Mouse (Mus musculus) hindbrain, embryonic 14.5 days (tissue): ENCODE measurements around the gene Car1. TPM values are rescaled to one million over a fixed set of nuclear protein-coding genes. Genes with fewer than 3 reads are reported as not detected.
"Not testable (repeated sequence)": the region's sequence is repeated elsewhere in the genome, so short reads cannot be mapped to it uniquely, and the experiment has no call there.

Experiments used
- ATAC-seq: fragments of 200-750 bp; cut with Nextera tagmentation; 2 replicates; pipeline ENCODE4 v1.8.0; 2017; ENCODE audit warnings: moderate number of reproducible peaks, mild to moderate bottlenecking, moderate TSS enrichment, moderate library complexity; ENCODE audit not compliant: low FRiP score
- DNase-seq: peaks from one replicate; pipeline ENCODE4 v3.0.0-alpha.2; 2015; ENCODE audit warnings: low spot score
- H3K27ac ChIP-seq: fragments of 300-500 bp; sonication (generic); 2 replicates; pipeline ENCODE4 v1.5.1; 2014; ENCODE audit warnings: mild to moderate bottlenecking, moderate library complexity
- H3K27me3 ChIP-seq: fragments of 300-500 bp; sonication (generic); 2 replicates; pipeline ENCODE4 v1.6.1; 2014; ENCODE audit warnings: mild to moderate bottlenecking, low read length, mixed read lengths; ENCODE audit not compliant: control insufficient read depth, insufficient read depth
- H3K36me3 ChIP-seq: fragments of 300-500 bp; sonication (generic); replicated peaks from 2 replicates; pipeline ENCODE4 v1.6.1; 2014; ENCODE audit not compliant: control insufficient read depth, insufficient read depth
- H3K4me1 ChIP-seq: fragments of 300-500 bp; sonication (generic); replicated peaks from 2 replicates; pipeline ENCODE4 v1.6.1; 2014; ENCODE audit warnings: antibody characterized with exemption, low read length, mixed read lengths; ENCODE audit not compliant: control insufficient read depth, insufficient read depth
- H3K4me2 ChIP-seq: fragments of 300-500 bp; sonication (generic); replicated peaks from 2 replicates; pipeline ENCODE4 v1.6.1; 2014; ENCODE audit warnings: mild to moderate bottlenecking, moderate library complexity
- H3K4me3 ChIP-seq: fragments of 300-500 bp; sonication (generic); replicated peaks from 2 replicates; pipeline ENCODE4 v1.5.1; 2014; ENCODE audit warnings: mild to moderate bottlenecking, low read length
- H3K9ac ChIP-seq: fragments of 300-500 bp; sonication (generic); 2 replicates; pipeline ENCODE4 v1.6.1; 2014
- H3K9me3 ChIP-seq: fragments of 300-500 bp; sonication (generic); 2 replicates; pipeline ENCODE4 v1.6.1; 2016; ENCODE audit warnings: low read length; ENCODE audit not compliant: control insufficient read depth
- WGBS: fragments of 180-500 bp; shearing (Covaris S2); extraction: QIAGEN DNeasy Blood & Tissue Kit; methylation state at CpG from one replicate; pipeline ENCODE4 v1.1.7; 2014; 5-methylcytosine and 5-hydroxymethylcytosine counted together
- polyA plus RNA-seq: library from polyadenylated mRNA; unstranded; fragments of >200 nt; fragmentation: Nextera tagmentation; extraction: Ambion mirVana; gene quantifications from 2 replicates; pipeline ENCODE4 v1.2.1, GENCODE M21; 2014

The Car1 gene
- polyA plus RNA-seq, 1 experiment from 2014 or later = not detected

DNA sequence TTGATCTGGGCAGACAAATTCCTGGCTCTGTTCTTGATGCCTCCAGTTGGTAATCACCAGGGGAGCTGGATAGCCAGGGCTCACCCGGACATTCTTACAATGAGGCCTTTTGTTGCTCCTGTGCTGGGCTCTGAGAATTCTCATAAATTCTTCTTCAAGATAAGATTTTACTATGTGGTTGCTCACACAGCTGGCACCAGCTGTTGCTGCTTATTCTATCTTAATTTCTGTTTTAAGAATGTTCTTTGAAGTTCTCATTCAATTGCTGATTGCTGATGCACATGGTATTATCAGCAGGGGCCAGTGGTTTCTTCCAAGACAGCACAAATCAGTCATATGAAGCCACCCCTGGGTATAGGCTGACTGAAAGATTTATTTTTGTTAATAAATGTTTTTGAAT is 21.0 kb downstream of the Car1 start:
- Histone ChIP-seq H3K27ac (no peak overlapping the region), H3K9ac (no peak overlapping the region), H3K36me3 (no peaks in the 10 kb centered on the region), H3K4me2 (no peak overlapping the region), H3K27me3 (no peaks in the 10 kb centered on the region), H3K4me1 (no peaks in the 10 kb centered on the region), H3K4me3 (no peak overlapping the region), H3K9me3 (no peaks in the 10 kb centered on the region)
- DNase-seq (no peak), ATAC-seq (no peak)
- WGBS = 69% methylated on average over 1 of the region's 1 CpGs

DNA sequence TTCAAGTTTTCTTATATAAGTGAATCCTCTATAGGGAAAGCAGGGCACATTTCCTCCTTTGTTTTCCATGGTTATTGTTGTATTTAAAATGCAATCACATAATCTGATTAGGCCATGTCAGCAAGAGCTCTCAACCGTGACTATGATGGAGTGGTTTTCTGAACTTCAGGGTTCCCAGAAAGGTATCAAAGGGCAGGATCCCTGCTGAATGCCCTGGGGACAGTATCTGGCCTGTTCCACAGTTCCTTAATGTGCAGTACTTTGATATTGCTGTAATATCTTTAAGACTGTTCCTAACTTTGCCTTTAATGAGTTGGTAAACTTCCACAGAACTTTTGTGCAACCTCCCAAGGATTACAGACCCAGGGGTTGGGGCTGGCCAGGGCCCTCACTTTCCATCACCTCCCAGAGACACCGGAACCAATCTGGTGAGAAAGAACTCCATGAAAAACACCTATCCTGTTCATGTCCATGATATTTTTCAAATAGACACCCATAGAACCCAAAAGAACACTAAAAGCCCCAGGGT is 21.6 kb downstream of the Car1 start:
- no peaks in the 10 kb centered on the region for H3K27me3 ChIP-seq
- DNase-seq = no peak
- H3K9ac ChIP-seq = no peak overlapping the region
- no peaks in the 10 kb centered on the region for H3K9me3 ChIP-seq
- 78% methylated on average over 2 of the region's 2 CpGs for WGBS
- no peak overlapping the region for H3K4me2 ChIP-seq
- no peak overlapping the region for H3K4me3 ChIP-seq
- ATAC-seq = no peak
- H3K36me3 ChIP-seq = no peaks in the 10 kb centered on the region
- H3K4me1 ChIP-seq = no peaks in the 10 kb centered on the region
- no peak overlapping the region for H3K27ac ChIP-seq

DNA sequence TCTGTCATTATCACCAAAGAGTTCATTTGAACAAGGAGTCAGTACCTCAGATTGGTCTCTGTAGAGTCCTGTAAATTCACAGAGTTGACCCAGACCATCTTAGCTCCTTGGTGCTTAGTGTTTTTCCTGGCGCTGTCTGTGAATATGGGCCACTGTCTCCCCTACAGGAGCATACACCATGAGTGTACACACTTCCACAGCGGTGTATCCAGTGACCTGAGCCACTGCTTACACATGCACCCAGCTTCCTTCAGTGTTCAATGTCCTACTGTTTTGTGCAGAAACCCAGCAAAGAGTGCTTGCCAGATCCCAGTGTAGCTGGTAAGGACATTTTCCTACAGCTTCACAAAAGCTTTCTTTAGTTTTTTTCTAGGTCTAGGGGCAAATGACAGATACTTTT is 22.8 kb downstream of the Car1 start:
- ATAC-seq (no peak), DNase-seq (no peak)
- 91% methylated on average over 2 of the region's 2 CpGs for WGBS
- H3K4me2 ChIP-seq = no peak overlapping the region
- no peak overlapping the region for H3K27ac ChIP-seq
- H3K27me3 ChIP-seq = no peaks in the 10 kb centered on the region
- no peak overlapping the region for H3K9ac ChIP-seq
- H3K4me3 ChIP-seq = no peak overlapping the region
- H3K4me1 ChIP-seq = no peaks in the 10 kb centered on the region
- no peaks in the 10 kb centered on the region for H3K36me3 ChIP-seq
- H3K9me3 ChIP-seq = no peaks in the 10 kb centered on the region

DNA sequence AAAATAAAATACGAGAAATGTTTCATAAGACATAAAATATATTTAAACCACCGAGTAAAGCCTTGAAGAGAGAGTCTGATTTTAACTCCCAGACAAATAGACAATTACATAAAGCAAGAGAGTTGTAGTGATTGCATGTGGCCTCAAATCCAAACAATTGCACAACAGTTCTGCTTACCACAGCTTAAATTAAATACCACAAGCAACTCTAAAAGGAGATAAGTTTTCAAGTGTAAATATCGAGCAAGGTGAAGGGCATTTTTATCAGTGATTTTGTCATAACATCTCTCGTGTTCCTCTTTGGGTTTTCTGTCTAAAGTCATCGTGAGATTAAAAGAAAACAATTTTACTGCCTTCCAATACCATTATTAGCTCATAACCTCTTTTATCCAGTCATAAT is 25.0 kb downstream of the Car1 start:
- not testable (repeated sequence) for H3K4me2 ChIP-seq, H3K4me1 ChIP-seq, DNase-seq, H3K9me3 ChIP-seq, H3K27me3 ChIP-seq, ATAC-seq, H3K9ac ChIP-seq, H3K4me3 ChIP-seq, H3K36me3 ChIP-seq, H3K27ac ChIP-seq
- WGBS = 91% methylated on average over 5 of the region's 5 CpGs

DNA sequence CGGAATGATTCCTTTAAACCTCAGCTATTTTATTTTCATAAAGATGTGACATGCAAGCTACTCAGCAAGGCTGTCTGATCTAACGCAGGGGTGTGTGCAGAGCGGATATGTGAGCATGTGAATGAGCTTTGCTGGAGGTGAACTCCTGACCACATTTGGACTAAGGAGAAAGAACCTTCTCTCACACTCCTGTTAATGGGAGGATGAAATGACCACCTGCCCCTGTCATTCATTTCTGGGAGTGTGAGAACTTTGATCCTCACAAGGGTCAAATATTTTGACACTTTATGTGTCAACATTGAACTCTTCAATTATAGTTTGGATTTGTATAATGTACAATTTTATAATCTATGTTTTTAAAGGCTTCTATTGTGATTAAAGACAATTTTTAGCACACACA is 25.8 kb downstream of the Car1 start:
- DNase-seq, H3K9me3 ChIP-seq, ATAC-seq, H3K4me1 ChIP-seq, H3K4me2 ChIP-seq, H3K27ac ChIP-seq, H3K9ac ChIP-seq, H3K4me3 ChIP-seq, H3K27me3 ChIP-seq, H3K36me3 ChIP-seq: not testable (repeated sequence)
- 86% methylated on average over 3 of the region's 3 CpGs for WGBS

DNA sequence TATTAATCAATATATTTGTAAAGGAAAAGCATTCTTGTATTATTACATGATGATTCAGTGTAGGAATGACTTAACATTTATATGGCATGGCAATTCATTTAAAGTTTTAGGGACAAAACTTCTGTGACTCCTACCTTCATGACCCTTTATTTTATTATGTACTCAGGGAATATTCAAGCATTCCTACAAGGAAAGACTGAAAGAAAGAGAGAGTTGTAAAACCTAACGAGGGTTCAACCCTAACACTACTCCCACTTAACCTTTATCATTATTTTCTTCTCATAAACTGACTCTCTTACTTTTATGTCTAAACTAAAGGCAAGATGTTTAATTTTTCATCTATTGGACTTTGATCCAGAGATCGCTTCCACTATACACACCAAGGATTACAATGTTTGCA is 28.0 kb downstream of the Car1 start:
- H3K27ac ChIP-seq = no peak overlapping the region
- H3K4me1 ChIP-seq = no peaks in the 10 kb centered on the region
- ATAC-seq (no peak), DNase-seq (no peak)
- H3K4me2 ChIP-seq = no peak overlapping the region
- 92% methylated on average over 2 of the region's 2 CpGs for WGBS
- no peaks in the 10 kb centered on the region for H3K27me3 ChIP-seq
- no peak overlapping the region for H3K4me3 ChIP-seq
- H3K9ac ChIP-seq = no peak overlapping the region
- no peaks in the 10 kb centered on the region for H3K9me3 ChIP-seq
- H3K36me3 ChIP-seq = no peaks in the 10 kb centered on the region

DNA sequence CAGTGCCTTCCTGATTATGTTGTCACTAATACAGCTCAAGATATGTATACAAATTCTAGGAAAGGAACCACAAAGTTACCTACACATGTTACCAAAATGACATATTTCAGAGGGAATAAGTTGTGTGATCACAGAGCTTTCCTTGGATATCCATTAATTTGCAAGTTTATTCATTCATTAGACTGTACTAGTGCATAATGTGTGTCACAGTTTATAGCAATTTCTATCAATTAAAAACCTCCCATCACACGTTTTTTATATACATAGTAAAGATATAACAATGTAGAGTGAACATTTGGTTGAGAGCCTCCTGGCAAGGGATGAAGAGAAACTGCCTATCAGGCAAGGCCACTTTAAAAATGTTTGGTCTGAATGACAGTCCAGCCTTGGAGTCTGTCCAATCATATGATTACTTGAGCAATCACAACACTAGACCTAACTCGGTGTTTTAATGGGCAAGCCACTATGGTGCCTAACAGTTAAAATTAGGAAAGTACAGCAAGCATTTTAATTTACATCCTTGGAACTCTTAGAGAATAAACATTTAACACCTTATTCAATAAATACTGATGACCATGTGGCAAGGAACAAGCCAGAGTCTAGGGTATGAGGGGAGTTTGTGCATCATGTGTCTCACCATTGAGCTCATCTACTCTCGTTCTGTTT is 31.5 kb downstream of the Car1 start:
- not testable (repeated sequence) for H3K9ac ChIP-seq, H3K9me3 ChIP-seq, H3K27ac ChIP-seq, H3K27me3 ChIP-seq, H3K4me2 ChIP-seq, DNase-seq, H3K4me3 ChIP-seq, H3K36me3 ChIP-seq, ATAC-seq, H3K4me1 ChIP-seq
- 95% methylated on average over 2 of the region's 3 CpGs for WGBS

DNA sequence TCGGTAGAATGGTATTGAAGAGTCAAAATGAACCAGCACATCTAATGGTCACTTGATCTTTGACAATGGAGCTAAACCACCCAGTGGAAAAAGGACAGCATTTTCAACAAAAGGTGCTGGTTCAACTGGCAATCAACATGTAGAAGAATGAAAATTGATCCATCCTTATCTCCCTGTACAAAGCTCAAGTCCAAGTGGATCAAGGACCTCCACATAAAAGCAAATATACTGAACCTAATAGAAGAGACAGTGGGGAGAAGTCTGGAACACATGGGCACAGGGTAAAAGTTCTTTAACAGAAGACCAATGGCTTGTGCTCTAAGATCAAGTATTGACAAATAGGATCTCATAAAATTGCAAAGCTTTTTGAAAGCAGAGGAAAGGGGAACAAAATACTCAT is 33.6 kb downstream of the Car1 start:
- 86% methylated on average over 1 of the region's 1 CpGs for WGBS
- H3K9me3 ChIP-seq, ATAC-seq, DNase-seq, H3K4me3 ChIP-seq, H3K27me3 ChIP-seq, H3K4me1 ChIP-seq, H3K4me2 ChIP-seq, H3K36me3 ChIP-seq, H3K27ac ChIP-seq, H3K9ac ChIP-seq: not testable (repeated sequence)

DNA sequence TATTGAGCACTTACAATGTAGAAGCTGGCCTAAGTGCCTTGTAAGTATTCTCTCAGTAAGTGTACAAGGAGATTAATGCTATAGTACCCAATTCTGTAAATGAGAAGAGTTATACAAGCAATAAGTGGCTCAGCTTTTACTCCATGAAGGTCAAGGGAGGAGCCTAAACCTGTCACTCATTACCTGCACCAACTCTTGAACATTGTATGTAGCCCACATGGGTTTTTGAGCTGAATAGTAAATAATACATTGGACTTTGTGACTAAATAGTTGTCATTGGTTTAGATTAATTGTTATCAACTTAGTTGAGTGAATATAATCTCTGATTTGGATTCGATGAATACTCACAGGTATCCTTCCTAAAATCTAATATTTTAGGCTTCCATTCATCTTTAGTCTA is 35.7 kb downstream of the Car1 start:
- not testable (repeated sequence) for DNase-seq, H3K9ac ChIP-seq, H3K27ac ChIP-seq, ATAC-seq, H3K36me3 ChIP-seq, H3K27me3 ChIP-seq, H3K9me3 ChIP-seq, H3K4me3 ChIP-seq, H3K4me1 ChIP-seq, H3K4me2 ChIP-seq
- 96% methylated on average over 1 of the region's 1 CpGs for WGBS
